Mouse (Mus musculus): ENCODE measurements around the gene Rhox2f.
"Not testable (repeated sequence)": the region's sequence is repeated elsewhere in the genome, so short reads cannot be mapped to it uniquely, and the experiment has no call there.

Gene Rhox2f

GRCm38 (mm10) chrX:37571105-37571504 lies at the start of gene Rhox2f:
Rhox2f (plus strand) TSS chrX:37571405.
- DNase-seq (ENCODE audit: low spot score in 2 of 2), result not testable (repeated sequence)

GRCm38 (mm10) chrX:37530152-37530551 lies 41.1 kb upstream of the Rhox2f start, which contains the start of gene Rhox2e:
Rhox2e (plus strand) TSS chrX:37530452.
- not testable (repeated sequence) for DNase-seq (ENCODE audit: low spot score in 2 of 2)

DNA sequence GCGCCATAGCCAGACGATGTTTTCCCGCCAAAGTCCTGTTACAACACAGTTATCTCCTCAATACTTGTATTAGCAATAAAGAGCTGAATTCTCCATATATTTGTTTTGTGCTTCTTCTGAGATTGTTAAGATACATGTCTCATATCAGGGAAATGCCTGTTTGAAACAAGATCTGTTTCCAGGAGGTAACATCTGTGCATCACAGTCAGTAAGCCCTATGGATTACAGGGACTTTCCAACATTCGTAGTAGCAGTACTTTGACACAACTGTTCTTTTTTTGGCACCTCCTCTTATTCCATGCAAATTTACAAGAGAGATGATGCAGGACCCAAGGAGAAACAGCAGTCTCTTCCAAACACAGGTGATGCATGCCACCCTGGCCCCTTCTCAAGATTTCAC lies 29.5 kb upstream of the Rhox2f start, which contains the start of gene Rhox3e:
Gene Rhox3e (plus strand): TSS at position 301 of the 400 bp plus-strand sequence.
- DNase-seq (ENCODE audit: low spot score in 2 of 2), result not testable (repeated sequence)

DNA sequence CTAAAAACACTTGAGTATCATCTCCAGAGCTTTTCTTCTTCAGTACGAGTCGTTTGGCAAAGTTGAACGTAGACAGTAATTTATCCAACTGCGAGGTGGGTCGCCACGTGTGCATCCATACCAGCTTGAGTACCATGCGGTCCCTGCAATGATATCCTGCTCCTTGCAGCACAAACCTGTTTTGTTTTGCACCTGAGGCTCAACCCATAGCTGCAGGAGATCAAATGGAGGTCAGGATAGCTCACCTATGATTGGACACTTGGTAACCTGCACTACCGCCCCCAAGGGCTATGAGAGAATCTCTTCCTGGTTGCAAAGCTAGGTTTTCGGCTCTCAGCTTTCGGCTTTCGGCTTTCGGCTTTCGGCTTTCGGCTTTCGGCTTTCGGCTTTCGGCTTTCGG lies 14.1 kb upstream of the Rhox2f start, which contains the start of gene Rhox4e:
Gene Rhox4e (plus strand): TSS at position 301 of the 400 bp plus-strand sequence.
- not testable (repeated sequence) for DNase-seq (ENCODE audit: low spot score in 2 of 2)

DNA sequence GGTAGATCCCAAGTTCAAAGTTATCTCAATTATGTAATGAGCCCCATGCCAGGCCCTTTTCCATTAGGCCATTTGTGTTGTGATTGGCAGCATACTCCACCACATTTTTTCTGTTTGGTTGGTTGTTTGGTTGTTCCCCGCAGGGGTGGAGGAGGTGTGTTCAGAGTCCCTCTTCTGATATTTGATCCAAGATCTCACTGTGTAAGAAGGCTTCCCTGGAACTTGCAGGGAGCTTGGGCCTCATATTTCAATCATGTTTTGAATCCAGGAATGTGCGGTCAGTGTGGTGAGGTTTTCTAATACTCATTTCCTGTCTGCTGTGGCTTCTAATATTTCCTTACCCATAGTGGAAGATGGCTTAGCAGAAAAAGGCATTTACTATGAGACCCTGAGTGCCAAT lies 1.4 kb downstream of the Rhox2f start:
- DNase-seq (ENCODE audit: low spot score in 2 of 2), result not testable (repeated sequence)

GRCm38 (mm10) chrX:37580692-37581091 lies 9.5 kb downstream of the Rhox2f start, which contains the start of gene Rhox3f:
Rhox3f (plus strand) TSS chrX:37580992.
- DNase-seq (ENCODE audit: low spot score in 2 of 2), result not testable (repeated sequence)

DNA sequence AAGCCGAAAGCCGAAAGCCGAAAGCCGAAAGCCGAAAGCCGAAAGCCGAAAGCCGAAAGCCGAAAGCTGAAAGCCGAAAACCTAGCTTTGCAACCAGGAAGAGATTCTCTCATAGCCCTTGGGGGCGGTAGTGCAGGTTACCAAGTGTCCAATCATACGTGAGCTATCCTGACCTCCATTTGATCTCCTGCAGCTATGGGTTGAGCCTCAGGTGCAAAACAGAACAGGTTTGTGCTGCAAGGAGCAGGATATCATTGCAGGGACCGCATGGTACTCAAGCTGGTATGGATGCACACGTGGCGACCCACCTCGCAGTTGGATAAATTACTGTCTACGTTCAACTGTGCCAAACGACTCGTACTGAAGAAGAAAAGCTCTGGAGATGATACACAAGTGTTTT lies 36.4 kb downstream of the Rhox2f start, which contains the start of gene Rhox4f:
Gene Rhox4f (minus strand): TSS at position 101 of the 400 bp plus-strand sequence.
- not testable (repeated sequence) for DNase-seq (ENCODE audit: low spot score in 2 of 2)
